Mouse (Mus musculus): Measurements from ENCODE around the gene 2010005H15Rik. TPM values are rescaled to one million over a fixed set of nuclear protein-coding genes. Genes with fewer than 3 reads are reported as not detected.

Gene 2010005H15Rik
- 0.70 TPM in 1 of 2 replicates, not detected in the other for polyA plus RNA-seq (2012; rRNA removed)

GRCm38 (mm10) chr16:36221168-36221567, at the start of gene 2010005H15Rik:
Gene 2010005H15Rik, plus strand, starts transcription at chr16:36221468.

GRCm38 (mm10) chr16:36183912-36184311, 37.4 kb upstream of the 2010005H15Rik start, which contains the start of gene Gm5483:
Gene Gm5483, plus strand, starts transcription at chr16:36184212.

GRCm38 (mm10) chr16:36209967-36210453, 11.3 kb upstream of the 2010005H15Rik start, which contains the start of gene Gm5416:
Gene Gm5416, plus strand, starts transcription at chr16:36210403.

GRCm38 (mm10) chr16:36276796-36277195, 55.5 kb downstream of the 2010005H15Rik start, which contains the start of gene Stfa1:
Gene Stfa1, plus strand, starts transcription at chr16:36276951.

Other genes starting within 250 kb of the 2010005H15Rik start
- gene Kpna1, start 242.7 kb upstream of the 2010005H15Rik start, polyA plus RNA-seq (2012; rRNA removed), result 37.7 and 39.9 TPM in 2 replicates
- gene Wdr5b, start 180.3 kb upstream of the 2010005H15Rik start, polyA plus RNA-seq (2012; rRNA removed), result 7.2 and 7.3 TPM in 2 replicates
- 128 and 129 TPM in 2 replicates for gene Fam162a, start 149.9 kb upstream of the 2010005H15Rik start, polyA plus RNA-seq (2012; rRNA removed)
- gene Ccdc58, start 149.8 kb upstream of the 2010005H15Rik start, polyA plus RNA-seq (2012; rRNA removed), result 22.5 and 25.2 TPM in 2 replicates
- gene Csta1, start 90.2 kb upstream of the 2010005H15Rik start, polyA plus RNA-seq (2012; rRNA removed), result not detected in 2 replicates
- 1.7 TPM in 1 of 2 replicates, not detected in the other for gene Stfa2l1, start 64.7 kb upstream of the 2010005H15Rik start, polyA plus RNA-seq (2012; rRNA removed)
- gene Gm5483, start 37.3 kb upstream of the 2010005H15Rik start, polyA plus RNA-seq (2012; rRNA removed), result 0.30 and 2.5 TPM in 2 replicates
- gene Gm5416, start 11.1 kb upstream of the 2010005H15Rik start, polyA plus RNA-seq (2012; rRNA removed), result not detected in 2 replicates
- 0.30 and 1.8 TPM in 2 replicates for gene Stfa1, start 55.5 kb downstream of the 2010005H15Rik start, polyA plus RNA-seq (2012; rRNA removed)
- gene BC117090, start 112.9 kb downstream of the 2010005H15Rik start, polyA plus RNA-seq (2012; rRNA removed), result not detected in 2 replicates
- 0.51 and 1.9 TPM in 2 replicates for gene BC100530, start 146.3 kb downstream of the 2010005H15Rik start, polyA plus RNA-seq (2012; rRNA removed)
- gene Stfa2, start 187.0 kb downstream of the 2010005H15Rik start, polyA plus RNA-seq (2012; rRNA removed), result 0.88 TPM in 1 of 2 replicates, not detected in the other
- 0.49 and 1.1 TPM in 2 replicates for gene Stfa3, start 233.9 kb downstream of the 2010005H15Rik start, polyA plus RNA-seq (2012; rRNA removed)

Data from central nervous system, embryonic 18 days (tissue).